Mouse (Mus musculus): ENCODE measurements around the gene Rec8. TPM values are rescaled to one million over a fixed set of nuclear protein-coding genes. Genes with fewer than 3 reads are reported as not detected.

Rec8 gene
- polyA plus RNA-seq, 1 experiment = not detected

- Histone ChIP-seq H3K27me3 (ENCODE audit: control insufficient read depth, insufficient read depth, insufficient read length) (no peaks in the 10 kb centered on the region), H3K4me3 (no peak overlapping the region), H3K36me3 (ENCODE audit: control insufficient read depth, insufficient read depth) (no peaks in the 10 kb centered on the region), H3ac (ENCODE audit: control insufficient read depth, insufficient read length) (no peak overlapping the region), H3K4me2 (ENCODE audit: low read depth) (no peak overlapping the region), H3K79me2 (ENCODE audit: control insufficient read depth, insufficient read depth) (no peaks in the 10 kb centered on the region)
- TF ChIP-seq POLR2AphosphoS2 (IDR thresholded peaks at IDR 0.05; ENCODE audit: insufficient read length, low read depth) (no peak), REST (IDR thresholded peaks at IDR 0.05; ENCODE audit: insufficient read depth, insufficient read length) (no peak), MAX (IDR thresholded peaks at IDR 0.05; ENCODE audit: low read depth) (no peak), USF1 (IDR thresholded peaks at IDR 0.05; ENCODE audit: low read depth) (no peak)
These were observed 2.0 kb upstream of the Rec8 start for GRCm38 (mm10) chr14:55615876-55616275.

- H3K4me2 ChIP-seq (ENCODE audit: low read depth) = no peak overlapping the region
- TF ChIP-seq MAX (IDR thresholded peaks at IDR 0.05; ENCODE audit: low read depth) = no peak
- no peak for TF ChIP-seq SRF (IDR thresholded peaks at IDR 0.05; ENCODE audit: control insufficient read depth, insufficient read length, low read depth)
- TF ChIP-seq USF1 (IDR thresholded peaks at IDR 0.05; ENCODE audit: low read depth) = no peak
- TF ChIP-seq REST (IDR thresholded peaks at IDR 0.05; ENCODE audit: insufficient read depth, insufficient read length) = no peak
- TF ChIP-seq POLR2AphosphoS2 (IDR thresholded peaks at IDR 0.05; ENCODE audit: insufficient read length, low read depth) = no peak
- TF ChIP-seq MYOD1 (IDR thresholded peaks at IDR 0.05; ENCODE audit: control insufficient read depth in 1 of 3, insufficient read length in 2 of 3, low read depth in 2 of 3) = no peak
- TF ChIP-seq MYOG (IDR thresholded peaks at IDR 0.05; ENCODE audit: control insufficient read depth in 1 of 3, insufficient read depth in 1 of 3, insufficient read length in 2 of 3, low read depth in 2 of 3) = no peak
- TF ChIP-seq CEBPB (IDR thresholded peaks at IDR 0.05; ENCODE audit: insufficient read depth, poor library complexity, severe bottlenecking) = no peak
- TF ChIP-seq E2F4 (IDR thresholded peaks at IDR 0.05; ENCODE audit: insufficient read depth) = no peak
- TF ChIP-seq TCF3 (IDR thresholded peaks at IDR 0.05; ENCODE audit: insufficient read length, low read depth) = no peak
- no peak for TF ChIP-seq TCF12 (IDR thresholded peaks at IDR 0.05; ENCODE audit: insufficient read depth, poor library complexity, severe bottlenecking)
- TF ChIP-seq POLR2A (IDR thresholded peaks at IDR 0.05; ENCODE audit: insufficient read length, low read depth) = no peak
- no peaks in the 10 kb centered on the region for H3K27me3 ChIP-seq (ENCODE audit: control insufficient read depth, insufficient read depth, insufficient read length)
- H3K79me2 ChIP-seq (ENCODE audit: control insufficient read depth, insufficient read depth) = no peaks in the 10 kb centered on the region
- no peak overlapping the region for H3ac ChIP-seq (ENCODE audit: control insufficient read depth, insufficient read length)
- H3K4me3 ChIP-seq = no peak overlapping the region
- H3K36me3 ChIP-seq (ENCODE audit: control insufficient read depth, insufficient read depth) = no peaks in the 10 kb centered on the region
These were observed 993 bp upstream of the Rec8 start for GRCm38 (mm10) chr14:55616844-55617243.

GRCm38 (mm10) chr14:55618486-55619195 is 804 bp downstream of the Rec8 start:
- Histone ChIP-seq H3ac (ENCODE audit: control insufficient read depth, insufficient read length) (no peak overlapping the region), H3K4me3 (no peak overlapping the region)

GRCm38 (mm10) chr14:55628077-55628827 is 10.4 kb downstream of the Rec8 start:
- Histone ChIP-seq H3K79me2 (ENCODE audit: control insufficient read depth, insufficient read depth) (no peaks in the 10 kb centered on the region), H3ac (ENCODE audit: control insufficient read depth, insufficient read length) (no peak overlapping the region), H3K4me3 (no peak overlapping the region), H3K36me3 (ENCODE audit: control insufficient read depth, insufficient read depth) (peaks cover 16% of the 10 kb centered on the region), H3K4me2 (ENCODE audit: low read depth) (no peak overlapping the region), H3K27me3 (ENCODE audit: control insufficient read depth, insufficient read depth, insufficient read length) (no peaks in the 10 kb centered on the region)
- TF ChIP-seq MYOD1 (IDR thresholded peaks at IDR 0.05; ENCODE audit: control insufficient read depth in 1 of 3, insufficient read length in 2 of 3, low read depth in 2 of 3) (no peak), TCF3 (IDR thresholded peaks at IDR 0.05; ENCODE audit: insufficient read length, low read depth) (no peak), E2F4 (IDR thresholded peaks at IDR 0.05; ENCODE audit: insufficient read depth) (no peak), SRF (IDR thresholded peaks at IDR 0.05; ENCODE audit: control insufficient read depth, insufficient read length, low read depth) (no peak), CEBPB (IDR thresholded peaks at IDR 0.05; ENCODE audit: insufficient read depth, poor library complexity, severe bottlenecking) (no peak), MAX (IDR thresholded peaks at IDR 0.05; ENCODE audit: low read depth) (no peak), POLR2AphosphoS2 (IDR thresholded peaks at IDR 0.05; ENCODE audit: insufficient read length, low read depth) (no peak), USF1 (IDR thresholded peaks at IDR 0.05; ENCODE audit: low read depth) (no peak), POLR2A (IDR thresholded peaks at IDR 0.05; ENCODE audit: insufficient read length, low read depth) (no peak), REST (IDR thresholded peaks at IDR 0.05; ENCODE audit: insufficient read depth, insufficient read length) (no peak), MYOG (IDR thresholded peaks at IDR 0.05; ENCODE audit: control insufficient read depth in 1 of 3, insufficient read depth in 1 of 3, insufficient read length in 2 of 3, low read depth in 2 of 3) (no peak)

More at GRCm38 (mm10) chr14:55618486-55619195, 804 bp downstream of the Rec8 start:
- Histone ChIP-seq H3K27me3 (ENCODE audit: control insufficient read depth, insufficient read depth, insufficient read length) (no peaks in the 10 kb centered on the region), H3K36me3 (ENCODE audit: control insufficient read depth, insufficient read depth) (no peaks in the 10 kb centered on the region), H3K79me2 (ENCODE audit: control insufficient read depth, insufficient read depth) (no peaks in the 10 kb centered on the region), H3K4me2 (ENCODE audit: low read depth) (no peak overlapping the region)
- TF ChIP-seq POLR2A (IDR thresholded peaks at IDR 0.05; ENCODE audit: insufficient read length, low read depth) (no peak), MAX (IDR thresholded peaks at IDR 0.05; ENCODE audit: low read depth) (no peak), MYOD1 (IDR thresholded peaks at IDR 0.05; ENCODE audit: control insufficient read depth in 1 of 3, insufficient read length in 2 of 3, low read depth in 2 of 3) (no peak), REST (IDR thresholded peaks at IDR 0.05; ENCODE audit: insufficient read depth, insufficient read length) (no peak), POLR2AphosphoS2 (IDR thresholded peaks at IDR 0.05; ENCODE audit: insufficient read length, low read depth) (no peak), CEBPB (IDR thresholded peaks at IDR 0.05; ENCODE audit: insufficient read depth, poor library complexity, severe bottlenecking) (no peak), TCF12 (IDR thresholded peaks at IDR 0.05; ENCODE audit: insufficient read depth, poor library complexity, severe bottlenecking) (no peak), MYOG (IDR thresholded peaks at IDR 0.05; ENCODE audit: control insufficient read depth in 1 of 3, insufficient read depth in 1 of 3, insufficient read length in 2 of 3, low read depth in 2 of 3) (no peak), USF1 (IDR thresholded peaks at IDR 0.05; ENCODE audit: low read depth) (no peak), E2F4 (IDR thresholded peaks at IDR 0.05; ENCODE audit: insufficient read depth) (no peak), SRF (IDR thresholded peaks at IDR 0.05; ENCODE audit: control insufficient read depth, insufficient read length, low read depth) (no peak), TCF3 (IDR thresholded peaks at IDR 0.05; ENCODE audit: insufficient read length, low read depth) (no peak)
